Mouse (Mus musculus): ENCODE measurements around the gene Mrps6.

Mrps6 gene

GRCm38 (mm10) chr16:92120899-92121531 lies 62.9 kb downstream of the Mrps6 start:
- no peak for DNase-seq (ENCODE audit: low spot score in 2 of 2)

GRCm38 (mm10) chr16:92127226-92127625 lies 69.2 kb downstream of the Mrps6 start:
- DNase-seq (ENCODE audit: low spot score in 2 of 2): no peak

- DNase-seq (ENCODE audit: low spot score in 2 of 2): no peak
These were observed 69.6 kb downstream of the Mrps6 start for GRCm38 (mm10) chr16:92127666-92128065.

GRCm38 (mm10) chr16:92129843-92130242 lies 71.8 kb downstream of the Mrps6 start:
- DNase-seq (ENCODE audit: low spot score in 2 of 2): no peak

GRCm38 (mm10) chr16:92132511-92132910 lies 74.4 kb downstream of the Mrps6 start:
- DNase-seq (ENCODE audit: low spot score in 2 of 2): no peak

- DNase-seq (ENCODE audit: low spot score in 2 of 2): no peak
These were observed 76.2 kb downstream of the Mrps6 start for GRCm38 (mm10) chr16:92134148-92134764.

- DNase-seq (ENCODE audit: low spot score in 2 of 2): no peak
These were observed 78.2 kb downstream of the Mrps6 start for GRCm38 (mm10) chr16:92136275-92136674.

- no peak for DNase-seq (ENCODE audit: low spot score in 2 of 2)
These were observed 81.6 kb downstream of the Mrps6 start for GRCm38 (mm10) chr16:92139386-92140261.

GRCm38 (mm10) chr16:92140328-92140727 lies 82.3 kb downstream of the Mrps6 start:
- no peak for DNase-seq (ENCODE audit: low spot score in 2 of 2)

- no peak for DNase-seq (ENCODE audit: low spot score in 2 of 2)
These were observed 83.0 kb downstream of the Mrps6 start for GRCm38 (mm10) chr16:92141021-92141420.

GRCm38 (mm10) chr16:92142426-92143012 lies 84.4 kb downstream of the Mrps6 start:
- no peak for DNase-seq (ENCODE audit: low spot score in 2 of 2)

GRCm38 (mm10) chr16:92147631-92148366 lies 89.7 kb downstream of the Mrps6 start:
- no peak for DNase-seq (ENCODE audit: low spot score in 2 of 2)

- no peak for DNase-seq (ENCODE audit: low spot score in 2 of 2)
These were observed 90.3 kb downstream of the Mrps6 start for GRCm38 (mm10) chr16:92148367-92148728.

GRCm38 (mm10) chr16:92150975-92151374 lies 92.9 kb downstream of the Mrps6 start:
- DNase-seq (ENCODE audit: low spot score in 2 of 2): no peak

GRCm38 (mm10) chr16:92158021-92158455 lies 100.0 kb downstream of the Mrps6 start:
- peak; percentile 33 to 37 for DNase-seq (ENCODE audit: low spot score in 2 of 2)

- DNase-seq (ENCODE audit: low spot score in 2 of 2): peak; percentile 56 to 75
These were observed 100.5 kb downstream of the Mrps6 start for GRCm38 (mm10) chr16:92158461-92159091.

GRCm38 (mm10) chr16:92159114-92159513 lies 101.0 kb downstream of the Mrps6 start:
- DNase-seq (ENCODE audit: low spot score in 2 of 2): no peak

Data from frontal cortex, postnatal 10 days (tissue).